Mouse (Mus musculus): ENCODE measurements around the gene Lsamp.

DNA sequence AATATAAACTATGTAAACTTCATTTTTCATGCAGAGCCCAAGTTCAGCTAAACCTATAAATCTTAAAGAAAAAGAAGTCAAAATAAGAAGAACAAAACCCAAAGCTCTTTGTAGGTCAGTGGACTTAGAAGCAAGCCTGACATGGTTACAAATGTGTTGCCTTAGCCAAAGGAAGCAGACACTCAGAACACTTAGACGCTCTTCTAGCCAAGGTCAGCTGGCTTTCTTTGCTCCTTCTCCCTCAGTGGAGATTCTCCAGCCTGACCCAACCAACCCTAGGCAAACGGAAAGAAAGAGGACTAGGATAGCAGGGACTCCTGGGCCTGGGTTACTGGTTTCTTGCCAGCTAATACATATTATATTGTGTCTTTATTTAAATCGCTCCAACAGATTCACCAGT lies 2194.7 kb downstream of the Lsamp start:
- TF ChIP-seq CTCF (IDR thresholded peaks at IDR 0.05), result no peak
- TF ChIP-seq POLR2A (IDR thresholded peaks at IDR 0.05; ENCODE audit: insufficient read depth, low read depth, low read length), result no peak
- no peak for TF ChIP-seq EP300 (IDR thresholded peaks at IDR 0.05; ENCODE audit: insufficient read depth, low read depth, low read length)
